Mouse (Mus musculus) liver, embryonic 13.5 days (tissue): Measurements from ENCODE around the gene Arhgap10. TPM values are rescaled to one million over a fixed set of nuclear protein-coding genes. Genes with fewer than 3 reads are reported as not detected.

Source experiments
- ATAC-seq: fragments of 200-750 bp; cut with Nextera tagmentation; 2 replicates; pipeline ENCODE4 v1.8.0; 2017; ENCODE audit warnings: low read depth, mild to moderate bottlenecking, moderate number of reproducible peaks, moderate library complexity
- DNase-seq: peaks from one replicate; pipeline ENCODE4 v3.0.0; 2022
- H3K27ac ChIP-seq: fragments of 300-500 bp; sonication (generic); 2 replicates; pipeline ENCODE4 v1.5.1; 2015; ENCODE audit warnings: moderate library complexity, mild to moderate bottlenecking, inconsistent platforms
- H3K27me3 ChIP-seq: fragments of 300-500 bp; sonication (generic); 2 replicates; pipeline ENCODE4 v1.6.1; 2015; ENCODE audit warnings: mild to moderate bottlenecking, inconsistent platforms
- H3K36me3 ChIP-seq: fragments of 300-500 bp; sonication (generic); 2 replicates; pipeline ENCODE4 v1.6.1; 2015; ENCODE audit warnings: mild to moderate bottlenecking, inconsistent platforms
- H3K4me1 ChIP-seq: fragments of 300-500 bp; sonication (generic); replicated peaks from 2 replicates; pipeline ENCODE4 v1.6.1; 2015; ENCODE audit warnings: inconsistent platforms
- H3K4me2 ChIP-seq: fragments of 300-500 bp; sonication (generic); 2 replicates; pipeline ENCODE4 v1.6.1; 2015; ENCODE audit warnings: inconsistent platforms, mild to moderate bottlenecking, moderate library complexity
- H3K4me3 ChIP-seq: fragments of 300-500 bp; sonication (generic); replicated peaks from 2 replicates; pipeline ENCODE4 v1.5.1; 2015; ENCODE audit warnings: mild to moderate bottlenecking, inconsistent platforms
- H3K9ac ChIP-seq: fragments of 300-500 bp; sonication (generic); 2 replicates; pipeline ENCODE4 v1.6.1; 2015; ENCODE audit warnings: mild to moderate bottlenecking, inconsistent platforms
- H3K9me3 ChIP-seq: fragments of 300-500 bp; sonication (generic); replicated peaks from 2 replicates; pipeline ENCODE4 v1.6.1; 2016; ENCODE audit warnings: inconsistent platforms
- WGBS: fragments of 180-500 bp; shearing (Covaris S2); methylation state at CpG from one replicate; pipeline ENCODE4 v1.1.7; 2015; ENCODE audit not compliant: insufficient replicate concordance; 5-methylcytosine and 5-hydroxymethylcytosine counted together
- polyA plus RNA-seq: library from polyadenylated mRNA; unstranded; fragments of >200 nt; fragmentation: Nextera tagmentation; extraction: Ambion mirVana; gene quantifications from 2 replicates; pipeline ENCODE4 v1.2.1, GENCODE M21; 2015

Arhgap10 gene
- polyA plus RNA-seq, 1 experiment from 2014 or later = 7.9 TPM

- no peak overlapping the region for H3K9ac ChIP-seq
- no peak overlapping the region for H3K4me2 ChIP-seq
- no peak overlapping the region for H3K27ac ChIP-seq
- no peaks in the 10 kb centered on the region for H3K27me3 ChIP-seq
- ATAC-seq (no peak), DNase-seq (no peak)
- H3K36me3 ChIP-seq = no peaks in the 10 kb centered on the region
- H3K4me1 ChIP-seq = no peaks in the 10 kb centered on the region
- no peaks in the 10 kb centered on the region for H3K9me3 ChIP-seq
- no peak overlapping the region for H3K4me3 ChIP-seq
Observed at GRCm38 (mm10) chr8:77239462-77239861, 278.3 kb downstream of the Arhgap10 start.

GRCm38 (mm10) chr8:77236701-77237100 is 281.1 kb downstream of the Arhgap10 start:
- no peak for DNase-seq
- H3K4me2 ChIP-seq = no peak overlapping the region
- H3K27me3 ChIP-seq = no peaks in the 10 kb centered on the region
- ATAC-seq = no peak
- no peak overlapping the region for H3K27ac ChIP-seq
- 74% methylated on average over 1 of the region's 1 CpGs for whole genome bisulfite sequencing
- no peak overlapping the region for H3K4me3 ChIP-seq
- H3K9ac ChIP-seq = no peak overlapping the region
- no peaks in the 10 kb centered on the region for H3K4me1 ChIP-seq
- H3K36me3 ChIP-seq = no peaks in the 10 kb centered on the region
- H3K9me3 ChIP-seq = no peaks in the 10 kb centered on the region

- ATAC-seq (no peak), DNase-seq (no peak)
- H3K9me3 ChIP-seq = no peaks in the 10 kb centered on the region
- H3K4me1 ChIP-seq = no peaks in the 10 kb centered on the region
- WGBS = 70% methylated on average over 3 of the region's 3 CpGs
- no peak overlapping the region for H3K4me2 ChIP-seq
- H3K9ac ChIP-seq = no peak overlapping the region
- no peak overlapping the region for H3K4me3 ChIP-seq
- H3K27ac ChIP-seq = no peak overlapping the region
- no peaks in the 10 kb centered on the region for H3K36me3 ChIP-seq
- no peaks in the 10 kb centered on the region for H3K27me3 ChIP-seq
Observed at GRCm38 (mm10) chr8:77232411-77232810, 285.3 kb downstream of the Arhgap10 start.

DNA sequence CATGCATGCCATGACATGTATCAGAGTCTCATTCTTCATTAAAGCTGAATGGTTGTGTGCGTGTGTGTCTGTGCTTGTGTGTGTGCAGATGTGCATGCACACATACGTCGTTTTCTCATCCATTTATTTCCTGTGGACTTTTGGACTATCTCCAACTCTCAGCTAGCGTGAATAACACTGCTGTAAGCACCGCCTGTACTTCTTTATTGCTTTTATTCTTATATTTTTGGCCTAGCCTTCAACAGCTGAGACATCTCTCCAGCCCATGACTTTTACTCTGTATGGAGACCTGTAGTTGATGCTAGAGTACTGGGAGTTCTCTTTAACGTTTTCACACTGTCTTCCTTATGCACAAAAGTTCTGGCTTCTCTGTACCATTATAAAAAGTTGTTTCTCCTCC is 285.9 kb downstream of the Arhgap10 start:
- Histone ChIP-seq H3K4me3 (no peak overlapping the region), H3K4me2 (no peak overlapping the region), H3K9me3 (no peaks in the 10 kb centered on the region), H3K36me3 (no peaks in the 10 kb centered on the region), H3K27me3 (no peaks in the 10 kb centered on the region), H3K27ac (no peak overlapping the region), H3K9ac (no peak overlapping the region), H3K4me1 (no peaks in the 10 kb centered on the region)
- ATAC-seq (no peak), DNase-seq (no peak)
- WGBS = 56% methylated on average over 6 of the region's 6 CpGs

GRCm38 (mm10) chr8:77231211-77231610 is 286.5 kb downstream of the Arhgap10 start:
- no peak for ATAC-seq
- Histone ChIP-seq H3K4me2 (no peak overlapping the region), H3K4me1 (no peaks in the 10 kb centered on the region), H3K9me3 (no peaks in the 10 kb centered on the region), H3K4me3 (no peak overlapping the region), H3K27ac (no peak overlapping the region), H3K36me3 (no peaks in the 10 kb centered on the region), H3K27me3 (no peaks in the 10 kb centered on the region), H3K9ac (no peak overlapping the region)
- 58% methylated on average over 1 of the region's 1 CpGs for WGBS
- no peak for DNase-seq

- Histone ChIP-seq H3K9ac (no peak overlapping the region), H3K27me3 (no peaks in the 10 kb centered on the region), H3K27ac (no peak overlapping the region), H3K9me3 (no peaks in the 10 kb centered on the region), H3K4me3 (no peak overlapping the region), H3K4me1 (no peaks in the 10 kb centered on the region), H3K4me2 (no peak overlapping the region), H3K36me3 (no peaks in the 10 kb centered on the region)
- 61% methylated on average over 7 of the region's 7 CpGs for WGBS
- ATAC-seq (no peak), DNase-seq (no peak)
Observed at GRCm38 (mm10) chr8:77228688-77229087, 289.1 kb downstream of the Arhgap10 start.

DNA sequence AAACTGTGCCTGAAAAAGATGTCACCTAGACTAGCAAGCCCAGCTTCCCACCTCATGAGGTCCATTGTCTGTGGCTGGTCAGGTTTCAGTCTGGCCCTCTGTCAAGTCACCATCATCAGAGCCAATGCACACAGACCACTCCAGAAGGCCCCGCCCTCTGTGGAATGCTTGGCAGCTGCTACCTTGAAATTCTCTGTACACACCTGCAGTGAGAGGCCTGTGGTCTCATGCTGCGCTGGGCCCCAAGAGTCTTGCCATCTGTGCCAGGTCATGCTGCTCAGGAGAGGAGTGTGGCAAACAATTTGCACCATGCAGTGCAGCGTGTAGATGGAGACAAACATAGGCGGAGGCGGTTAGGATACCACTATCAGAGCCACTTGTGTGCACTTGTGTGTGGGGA is 290.0 kb downstream of the Arhgap10 start:
- no peak overlapping the region for H3K4me2 ChIP-seq
- H3K4me3 ChIP-seq = no peak overlapping the region
- H3K9me3 ChIP-seq = no peaks in the 10 kb centered on the region
- H3K27me3 ChIP-seq = no peaks in the 10 kb centered on the region
- H3K36me3 ChIP-seq = no peaks in the 10 kb centered on the region
- no peak overlapping the region for H3K9ac ChIP-seq
- no peak overlapping the region for H3K27ac ChIP-seq
- ATAC-seq (no peak), DNase-seq (no peak)
- H3K4me1 ChIP-seq = no peaks in the 10 kb centered on the region
- WGBS = 77% methylated on average over 5 of the region's 5 CpGs

- H3K27ac ChIP-seq = no peak overlapping the region
- H3K27me3 ChIP-seq = no peaks in the 10 kb centered on the region
- H3K4me3 ChIP-seq = no peak overlapping the region
- no peak for ATAC-seq
- no peak overlapping the region for H3K9ac ChIP-seq
- DNase-seq = no peak
- H3K4me2 ChIP-seq = no peak overlapping the region
- no peaks in the 10 kb centered on the region for H3K36me3 ChIP-seq
- WGBS = 60% methylated on average over 4 of the region's 4 CpGs
- no peaks in the 10 kb centered on the region for H3K9me3 ChIP-seq
- no peaks in the 10 kb centered on the region for H3K4me1 ChIP-seq
Observed at GRCm38 (mm10) chr8:77223123-77223522, 294.6 kb downstream of the Arhgap10 start.

DNA sequence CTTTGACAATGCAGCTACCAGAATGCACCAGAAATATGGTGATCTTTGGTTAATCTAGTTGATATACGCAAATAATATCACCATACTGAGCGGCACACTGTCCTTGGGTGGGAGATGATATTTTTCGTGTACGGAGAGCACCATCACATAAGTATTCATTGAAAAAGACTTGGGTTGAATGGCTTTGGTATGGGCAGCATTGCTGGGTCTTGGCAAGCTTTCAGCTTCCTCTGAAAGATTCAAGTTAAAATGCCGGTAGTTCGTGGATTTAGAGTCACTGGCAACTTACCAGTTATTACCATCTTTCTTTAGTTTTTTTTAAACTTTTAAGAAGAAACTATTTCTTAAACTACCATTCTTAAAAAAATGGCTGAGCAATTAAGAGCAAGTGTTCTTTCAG is 302.6 kb downstream of the Arhgap10 start:
- Histone ChIP-seq H3K27ac (no peak overlapping the region), H3K4me1 (no peaks in the 10 kb centered on the region), H3K36me3 (no peaks in the 10 kb centered on the region), H3K4me2 (no peak overlapping the region), H3K4me3 (no peak overlapping the region), H3K9ac (no peak overlapping the region), H3K9me3 (no peaks in the 10 kb centered on the region), H3K27me3 (no peaks in the 10 kb centered on the region)
- ATAC-seq = no peak
- DNase-seq = no peak
- 71% methylated on average over 6 of the region's 6 CpGs for WGBS

DNA sequence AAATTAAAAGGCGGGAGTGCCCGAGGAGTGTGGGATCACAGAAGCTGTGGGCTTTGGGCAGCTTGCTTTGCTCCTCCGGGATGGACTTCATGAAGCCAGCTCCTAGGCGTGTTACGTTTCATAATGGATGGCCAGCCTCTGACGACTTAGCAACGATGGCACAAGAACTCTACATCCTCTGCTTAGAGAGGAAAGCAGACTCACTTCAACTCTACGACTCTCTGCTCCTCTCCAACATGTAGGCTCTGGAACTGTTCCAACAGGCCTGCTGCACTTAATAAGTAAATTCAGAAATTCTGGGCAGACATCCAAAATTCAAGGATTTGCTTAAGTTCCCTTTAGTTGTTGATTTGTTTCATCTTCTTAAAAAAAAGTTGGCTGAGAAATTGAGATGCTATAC is 303.1 kb downstream of the Arhgap10 start:
- H3K4me2 ChIP-seq = no peak overlapping the region
- H3K4me3 ChIP-seq = no peak overlapping the region
- WGBS = 69% methylated on average over 8 of the region's 8 CpGs
- H3K27me3 ChIP-seq = no peaks in the 10 kb centered on the region
- no peaks in the 10 kb centered on the region for H3K4me1 ChIP-seq
- no peaks in the 10 kb centered on the region for H3K36me3 ChIP-seq
- no peak for DNase-seq
- no peak overlapping the region for H3K27ac ChIP-seq
- H3K9ac ChIP-seq = no peak overlapping the region
- H3K9me3 ChIP-seq = no peaks in the 10 kb centered on the region
- no peak for ATAC-seq

- no peak overlapping the region for H3K4me3 ChIP-seq
- DNase-seq = no peak
- no peak for ATAC-seq
- no peak overlapping the region for H3K4me2 ChIP-seq
- H3K9ac ChIP-seq = no peak overlapping the region
- H3K36me3 ChIP-seq = no peaks in the 10 kb centered on the region
- H3K27ac ChIP-seq = no peak overlapping the region
- H3K4me1 ChIP-seq = no peaks in the 10 kb centered on the region
- 61% methylated on average over 3 of the region's 3 CpGs for WGBS
- H3K9me3 ChIP-seq = no peaks in the 10 kb centered on the region
- no peaks in the 10 kb centered on the region for H3K27me3 ChIP-seq
Observed at GRCm38 (mm10) chr8:77213893-77214464, 303.8 kb downstream of the Arhgap10 start.

GRCm38 (mm10) chr8:77209297-77209696 is 308.5 kb downstream of the Arhgap10 start:
- Histone ChIP-seq H3K4me2 (no peak overlapping the region), H3K9ac (no peak overlapping the region), H3K4me1 (no peaks in the 10 kb centered on the region), H3K9me3 (no peaks in the 10 kb centered on the region), H3K4me3 (no peak overlapping the region), H3K36me3 (no peaks in the 10 kb centered on the region), H3K27ac (no peak overlapping the region), H3K27me3 (no peaks in the 10 kb centered on the region)
- 62% methylated on average over 3 of the region's 3 CpGs for WGBS
- DNase-seq (no peak), ATAC-seq (no peak)
